Mouse (Mus musculus): Measurements from ENCODE around the gene Gm11037.

Gene Gm11037

GRCm38 (mm10) chr2:131128636-131129157 lies 4.6 kb upstream of the Gm11037 start:
- no peak for DNase-seq (ENCODE audit: low read depth)

GRCm38 (mm10) chr2:131129836-131130235 lies 3.5 kb upstream of the Gm11037 start:
- peak; percentile 52 for DNase-seq (ENCODE audit: low read depth)

- no peak for DNase-seq (ENCODE audit: low read depth)
Observed at GRCm38 (mm10) chr2:131130849-131131248, 2.4 kb upstream of the Gm11037 start.

GRCm38 (mm10) chr2:131132111-131132888 lies 997 bp upstream of the Gm11037 start:
- DNase-seq (ENCODE audit: low read depth) = no peak

GRCm38 (mm10) chr2:131134381-131134780 lies 1.1 kb downstream of the Gm11037 start:
- no peak for DNase-seq (ENCODE audit: low read depth)

GRCm38 (mm10) chr2:131134826-131135400 lies 1.6 kb downstream of the Gm11037 start:
- no peak for DNase-seq (ENCODE audit: low read depth)

GRCm38 (mm10) chr2:131135521-131136139 lies 2.3 kb downstream of the Gm11037 start:
- peak; percentile 85 for DNase-seq (ENCODE audit: low read depth)

- DNase-seq (ENCODE audit: low read depth) = no peak
Observed at GRCm38 (mm10) chr2:131138296-131138695, 5.0 kb downstream of the Gm11037 start.

GRCm38 (mm10) chr2:131138760-131139159 lies 5.5 kb downstream of the Gm11037 start:
- no peak for DNase-seq (ENCODE audit: low read depth)

- DNase-seq (ENCODE audit: low read depth) = no peak
Observed at GRCm38 (mm10) chr2:131139287-131139686, 6.0 kb downstream of the Gm11037 start.

GRCm38 (mm10) chr2:131139886-131140532 lies 6.7 kb downstream of the Gm11037 start:
- no peak for DNase-seq (ENCODE audit: low read depth)

GRCm38 (mm10) chr2:131140533-131140905 lies 7.2 kb downstream of the Gm11037 start:
- no peak for DNase-seq (ENCODE audit: low read depth)

- DNase-seq (ENCODE audit: low read depth) = no peak
Observed at GRCm38 (mm10) chr2:131141336-131141986, 8.2 kb downstream of the Gm11037 start.

- DNase-seq (ENCODE audit: low read depth) = peak; percentile 72
Observed at GRCm38 (mm10) chr2:131142592-131142991, 9.3 kb downstream of the Gm11037 start.

- no peak for DNase-seq (ENCODE audit: low read depth)
Observed at GRCm38 (mm10) chr2:131143007-131143780, 9.9 kb downstream of the Gm11037 start.

GRCm38 (mm10) chr2:131145121-131145520 lies 11.8 kb downstream of the Gm11037 start:
- no peak for DNase-seq (ENCODE audit: low read depth)

GRCm38 (mm10) chr2:131145536-131145935 lies 12.2 kb downstream of the Gm11037 start:
- DNase-seq (ENCODE audit: low read depth) = no peak

GRCm38 (mm10) chr2:131146193-131147042 lies 13.1 kb downstream of the Gm11037 start:
- no peak for DNase-seq (ENCODE audit: low read depth)

GRCm38 (mm10) chr2:131147043-131147365 lies 13.7 kb downstream of the Gm11037 start:
- no peak for DNase-seq (ENCODE audit: low read depth)
